12 mouse cellular contexts compared by ENCODE assay signal in the genomic region with DNA sequence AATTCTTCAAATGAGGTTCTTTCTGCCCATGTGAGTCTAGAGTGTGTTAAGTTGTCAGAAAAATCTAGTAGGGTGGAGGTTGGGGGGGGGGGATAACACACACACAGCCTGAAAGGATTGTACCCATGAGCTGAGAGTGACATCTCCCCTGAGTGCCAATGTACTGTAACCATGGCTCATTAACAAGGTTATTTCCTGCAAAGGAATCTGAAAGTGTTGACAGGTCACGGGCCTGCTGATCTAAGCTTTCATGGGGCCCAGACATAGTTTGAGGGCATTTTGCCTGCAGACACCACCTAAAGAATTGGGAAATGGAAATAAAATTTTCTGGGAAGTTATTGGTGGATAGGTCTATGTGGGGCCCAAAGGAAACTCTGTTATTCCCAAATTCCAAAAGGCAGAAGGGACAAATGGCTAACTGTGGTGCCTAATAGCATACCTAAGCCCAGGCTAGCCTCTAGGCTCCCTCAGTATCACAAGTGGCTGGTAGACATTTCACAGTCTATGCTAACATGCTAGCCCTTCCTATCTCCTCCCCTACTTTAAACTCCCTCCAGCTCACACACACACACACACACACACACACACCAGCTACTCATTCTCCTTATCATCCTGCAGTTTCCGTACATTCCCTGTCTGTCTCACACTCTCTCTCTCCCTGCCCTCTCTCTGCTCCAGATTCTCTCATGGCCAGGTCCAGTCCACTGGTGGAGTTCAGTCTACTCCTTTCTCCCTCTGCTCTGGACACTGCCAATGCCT.
DNase-seq lines count a peak whose midpoint lies in the region; ATAC-seq lines count a peak whose summit lies in the region.
"Had no signal": no experiment of that assay in that cellular context is flagged by ENCODE, and none has a peak within 500 bp of the region (broad histone marks: within the 10 kb centered on the region; RNA-seq: fewer than 3 reads in every experiment).

No protein-coding gene starts in this region.

- no peak for DNase-seq in forebrain, embryonic 11.5 days (ENCODE audit: low spot score)
- peak; percentile 9 for DNase-seq in limb, embryonic 11.5 days (ENCODE audit: low spot score)
- DNase-seq in limb, embryonic 10.5 days (ENCODE audit: low spot score): no peak
- DNase-seq in urinary bladder, postnatal 14 days (ENCODE audit: low spot score): no peak
- no peak for DNase-seq in layer of hippocampus, postnatal 14 days (ENCODE audit: low spot score in 2 of 2)
- DNase-seq: cerebellum, adult 8-10 months; gastrocnemius, postnatal 36 days; kidney, postnatal 14 days; right cerebral cortex, postnatal 14 days had no signal

- H3K9me3 ChIP-seq in forebrain, embryonic 12.5 days: no peaks in the 10 kb centered on the region
- no peaks in the 10 kb centered on the region for H3K9me3 ChIP-seq in forebrain, embryonic 11.5 days (ENCODE audit: control insufficient read depth, low read length)
- H3K9me3 ChIP-seq in limb, embryonic 11.5 days (ENCODE audit: control insufficient read depth, low read length): no peaks in the 10 kb centered on the region
- H3K9me3 ChIP-seq in limb, embryonic 10.5 days (replicated peaks): no peaks in the 10 kb centered on the region
- H3K9me3 ChIP-seq in embryonic facial prominence, embryonic 12.5 days: no peaks in the 10 kb centered on the region
- H3K9me3 ChIP-seq in heart, embryonic 14.5 days (ENCODE audit: control insufficient read depth, low read length): no peaks in the 10 kb centered on the region

- peaks cover 25% of the 10 kb centered on the region for H3K4me1 ChIP-seq in forebrain, embryonic 12.5 days
- H3K4me1 ChIP-seq in forebrain, embryonic 11.5 days (replicated peaks; ENCODE audit: control insufficient read depth, insufficient read depth, low read length): peaks cover 3% of the 10 kb centered on the region; the same call in 1 of the 2 replicates
- H3K4me1 ChIP-seq in limb, embryonic 11.5 days (ENCODE audit: control insufficient read depth, insufficient read depth, low read length): no peaks in the 10 kb centered on the region
- 0 out of 2 replicates have a peak, but pooled peaks cover 5% of the 10 kb centered on the region for H3K4me1 ChIP-seq in limb, embryonic 10.5 days
- H3K4me1 ChIP-seq in embryonic facial prominence, embryonic 12.5 days: peaks cover 14% of the 10 kb centered on the region
- H3K4me1 ChIP-seq in heart, embryonic 14.5 days (ENCODE audit: control insufficient read depth in 2 of 2, insufficient read depth in 2 of 2, low read length in 2 of 2): peaks cover 28 to 69% of the 10 kb centered on the region in 2 experiments

- 50% methylated on average over 2 of the region's 2 CpGs for WGBS in forebrain, embryonic 12.5 days
- 61% methylated on average over 2 of the region's 2 CpGs for WGBS in forebrain, embryonic 11.5 days
- WGBS in limb, embryonic 11.5 days: 66% methylated on average over 2 of the region's 2 CpGs
- 85% methylated on average over 2 of the region's 2 CpGs for WGBS in limb, embryonic 10.5 days
- WGBS in embryonic facial prominence, embryonic 12.5 days: 62% methylated on average over 2 of the region's 2 CpGs
- WGBS in heart, embryonic 14.5 days: 12% methylated on average over 2 of the region's 2 CpGs

- H3K27me3 ChIP-seq in forebrain, embryonic 12.5 days: no peaks in the 10 kb centered on the region; the same call in 1 of the 2 replicates
- no peaks in the 10 kb centered on the region for H3K27me3 ChIP-seq in forebrain, embryonic 11.5 days (ENCODE audit: control insufficient read depth, insufficient read depth, low read length)
- no peaks in the 10 kb centered on the region for H3K27me3 ChIP-seq in limb, embryonic 11.5 days (ENCODE audit: control insufficient read depth, insufficient read depth, low read length)
- H3K27me3 ChIP-seq in limb, embryonic 10.5 days (ENCODE audit: low read depth, poor library complexity, severe bottlenecking): no peaks in the 10 kb centered on the region
- no peaks in the 10 kb centered on the region for H3K27me3 ChIP-seq in embryonic facial prominence, embryonic 12.5 days
- no peaks in the 10 kb centered on the region for H3K27me3 ChIP-seq in heart, embryonic 14.5 days (ENCODE audit: control insufficient read depth, insufficient read depth, low read length)

- no peak overlapping the region for H3K4me2 ChIP-seq in forebrain, embryonic 12.5 days
- H3K4me2 ChIP-seq in forebrain, embryonic 11.5 days (ENCODE audit: low read depth, low read length, severe bottlenecking): no peak overlapping the region
- no peak overlapping the region for H3K4me2 ChIP-seq in limb, embryonic 11.5 days (ENCODE audit: low read depth, severe bottlenecking)
- no peak overlapping the region for H3K4me2 ChIP-seq in embryonic facial prominence, embryonic 12.5 days (replicated peaks)
- H3K4me2 ChIP-seq in heart, embryonic 14.5 days (ENCODE audit: low read length): no peak overlapping the region

- no peak overlapping the region for H3K4me3 ChIP-seq in forebrain, embryonic 12.5 days (replicated peaks)
- no peak overlapping the region for H3K4me3 ChIP-seq in forebrain, embryonic 11.5 days (ENCODE audit: low read depth, low read length)
- no peak overlapping the region for H3K4me3 ChIP-seq in limb, embryonic 11.5 days (ENCODE audit: low read depth, low read length)
- H3K4me3 ChIP-seq in limb, embryonic 10.5 days: no peak overlapping the region
- no peak overlapping the region for H3K4me3 ChIP-seq in embryonic facial prominence, embryonic 12.5 days
- no peak overlapping the region for H3K4me3 ChIP-seq in heart, embryonic 14.5 days (ENCODE audit: control insufficient read depth in 1 of 2, insufficient read depth in 1 of 2, low read depth in 1 of 2, low read length in 2 of 2)

- peak overlapping the region; percentile 62 for H3K27ac ChIP-seq in forebrain, embryonic 12.5 days
- H3K27ac ChIP-seq in forebrain, embryonic 11.5 days (ENCODE audit: low read depth, low read length): no peak overlapping the region
- H3K27ac ChIP-seq in limb, embryonic 11.5 days (replicated peaks; ENCODE audit: low read depth, low read length): no peak overlapping the region
- no peak overlapping the region for H3K27ac ChIP-seq in limb, embryonic 10.5 days
- H3K27ac ChIP-seq in embryonic facial prominence, embryonic 12.5 days: peak overlapping the region; percentile 42; the same call in 1 of the 2 replicates
- H3K27ac ChIP-seq in heart, embryonic 14.5 days (replicated peaks in 1 of 2; ENCODE audit: control insufficient read depth in 1 of 2, insufficient read depth in 1 of 2, low read depth in 2 of 2, low read length in 2 of 2): peak overlapping the region; percentile 72 to 88

- peak; percentile 36; the same call in 1 of the 2 replicates for ATAC-seq in forebrain, embryonic 12.5 days (ENCODE audit: low FRiP score)
- ATAC-seq in forebrain, embryonic 11.5 days (replicated peaks; ENCODE audit: low FRiP score): no peak
- ATAC-seq in limb, embryonic 11.5 days (ENCODE audit: insufficient number of reproducible peaks, low FRiP score, low TSS enrichment, low read depth): no peak
- ATAC-seq in embryonic facial prominence, embryonic 12.5 days (ENCODE audit: insufficient number of reproducible peaks, insufficient read depth, low FRiP score, low TSS enrichment): 0 out of 2 replicates have a peak, but pooled peaks have one; percentile 25
- peak; percentile 74 for ATAC-seq in heart, embryonic 14.5 days (ENCODE audit: insufficient number of reproducible peaks, insufficient read depth, low FRiP score, low read depth)

- no peaks in the 10 kb centered on the region for H3K36me3 ChIP-seq in forebrain, embryonic 12.5 days (replicated peaks)
- no peaks in the 10 kb centered on the region for H3K36me3 ChIP-seq in forebrain, embryonic 11.5 days (ENCODE audit: control insufficient read depth, insufficient read depth, low read length)
- H3K36me3 ChIP-seq in limb, embryonic 11.5 days (ENCODE audit: control insufficient read depth, insufficient read depth, low read length): no peaks in the 10 kb centered on the region
- H3K36me3 ChIP-seq in limb, embryonic 10.5 days: no peaks in the 10 kb centered on the region
- H3K36me3 ChIP-seq in embryonic facial prominence, embryonic 12.5 days: no peaks in the 10 kb centered on the region
- no peaks in the 10 kb centered on the region for H3K36me3 ChIP-seq in heart, embryonic 14.5 days (ENCODE audit: control insufficient read depth, insufficient read depth, low read length)

- H3K9ac ChIP-seq in forebrain, embryonic 12.5 days: no peak overlapping the region
- H3K9ac ChIP-seq in forebrain, embryonic 11.5 days (ENCODE audit: low read length): no peak overlapping the region
- H3K9ac ChIP-seq in limb, embryonic 11.5 days (ENCODE audit: low read length): no peak overlapping the region
- no peak overlapping the region for H3K9ac ChIP-seq in embryonic facial prominence, embryonic 12.5 days
- peak overlapping the region; percentile 13; the same call in 1 of the 2 replicates for H3K9ac ChIP-seq in heart, embryonic 14.5 days (ENCODE audit: low read length)

Comparison
In these comparisons a context has a peak if more than half of its experiments do, and no peak if none do; other contexts are left out.
1. ATAC-seq: peak in forebrain, embryonic 12.5 days (single experiment), embryonic facial prominence, embryonic 12.5 days (single experiment) and heart, embryonic 14.5 days (single experiment); none in forebrain, embryonic 11.5 days (single experiment) and limb, embryonic 11.5 days (single experiment).
2. H3K27ac ChIP-seq: peak in forebrain, embryonic 12.5 days (single experiment), embryonic facial prominence, embryonic 12.5 days (single experiment) and heart, embryonic 14.5 days (2 of 2); none in forebrain, embryonic 11.5 days (single experiment), limb, embryonic 11.5 days (single experiment) and limb, embryonic 10.5 days (single experiment).